Mouse (Mus musculus): Measurements from ENCODE around the gene Asb18. TPM values are rescaled to one million over a fixed set of nuclear protein-coding genes. Genes with fewer than 3 reads are reported as not detected.

Asb18 gene
- polyA plus RNA-seq, 1 experiment from 2014 or later, result not detected

DNA sequence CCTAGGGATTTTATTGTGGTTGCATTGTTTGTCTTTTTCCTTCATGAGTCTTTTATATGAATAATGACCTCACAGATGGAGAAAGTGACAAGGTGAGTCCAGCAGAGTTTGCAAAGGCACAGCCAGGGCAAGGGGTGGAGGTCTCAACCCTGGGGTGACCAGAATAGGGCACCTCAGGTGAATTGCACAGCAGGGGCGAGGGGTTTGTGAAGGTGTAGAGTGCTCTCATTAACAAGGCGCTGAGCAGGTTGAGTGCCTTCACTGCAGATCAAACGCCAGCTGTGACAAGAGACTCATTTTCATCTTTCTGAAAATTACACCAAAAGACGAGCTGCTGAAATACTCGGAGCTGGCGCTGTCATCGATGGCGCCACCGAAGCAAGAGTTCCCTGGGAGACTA, 46.9 kb downstream of the Asb18 start:
- H3K4me2 ChIP-seq (replicated peaks; ENCODE audit: low read depth, low read length), result peak overlapping the region; percentile 100
- no peaks in the 10 kb centered on the region for H3K36me3 ChIP-seq (ENCODE audit: control insufficient read depth, insufficient read depth, low read length)
- ATAC-seq (ENCODE audit: low FRiP score, low TSS enrichment), result no peak
- 13% methylated on average over 9 of the region's 9 CpGs for WGBS
- no peaks in the 10 kb centered on the region for H3K4me1 ChIP-seq (ENCODE audit: control insufficient read depth, insufficient read depth, low read length)
- peaks cover 60% of the 10 kb centered on the region for H3K27me3 ChIP-seq (ENCODE audit: control insufficient read depth, insufficient read depth, low read length)
- H3K9ac ChIP-seq (ENCODE audit: low read depth, low read length), result no peak overlapping the region
- no peak overlapping the region for H3K27ac ChIP-seq (ENCODE audit: low read depth, low read length)
- no peaks in the 10 kb centered on the region for H3K9me3 ChIP-seq (ENCODE audit: control insufficient read depth, low read length)
- H3K4me3 ChIP-seq (ENCODE audit: low read length), result peak overlapping the region; percentile 62

DNA sequence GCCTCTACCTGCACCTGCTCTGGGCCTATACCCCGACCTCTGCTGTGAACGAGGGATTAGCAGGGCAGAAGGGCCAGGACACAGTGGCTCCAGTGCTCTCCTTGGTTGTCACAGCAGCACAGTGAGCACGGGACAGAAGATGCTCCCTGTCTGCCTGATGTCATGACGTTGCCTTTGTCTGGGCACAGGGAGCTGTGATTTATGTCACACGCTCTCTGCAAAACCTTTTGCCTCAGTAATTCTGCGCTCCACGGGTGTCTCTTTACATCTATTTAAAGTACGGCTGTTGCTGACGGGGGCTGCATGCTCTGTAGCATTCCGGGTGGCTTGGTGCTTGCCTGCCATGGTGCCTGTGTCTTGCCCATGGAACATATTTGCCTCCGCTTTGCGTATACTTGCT, 50.0 kb downstream of the Asb18 start:
- 47% methylated on average over 12 of the region's 12 CpGs for WGBS
- no peak overlapping the region for H3K27ac ChIP-seq (ENCODE audit: low read depth, low read length)
- H3K9me3 ChIP-seq (ENCODE audit: control insufficient read depth, low read length), result no peaks in the 10 kb centered on the region
- H3K9ac ChIP-seq (ENCODE audit: low read depth, low read length), result no peak overlapping the region
- ATAC-seq (ENCODE audit: low FRiP score, low TSS enrichment), result no peak
- H3K36me3 ChIP-seq (ENCODE audit: control insufficient read depth, insufficient read depth, low read length), result no peaks in the 10 kb centered on the region
- H3K4me3 ChIP-seq (ENCODE audit: low read length), result no peak overlapping the region
- 0 out of 2 replicates have a peak, but pooled peaks cover 3% of the 10 kb centered on the region for H3K4me1 ChIP-seq (ENCODE audit: control insufficient read depth, insufficient read depth, low read length)
- H3K4me2 ChIP-seq (replicated peaks; ENCODE audit: low read depth, low read length), result no peak overlapping the region
- peaks cover 46% of the 10 kb centered on the region for H3K27me3 ChIP-seq (ENCODE audit: control insufficient read depth, insufficient read depth, low read length)

DNA sequence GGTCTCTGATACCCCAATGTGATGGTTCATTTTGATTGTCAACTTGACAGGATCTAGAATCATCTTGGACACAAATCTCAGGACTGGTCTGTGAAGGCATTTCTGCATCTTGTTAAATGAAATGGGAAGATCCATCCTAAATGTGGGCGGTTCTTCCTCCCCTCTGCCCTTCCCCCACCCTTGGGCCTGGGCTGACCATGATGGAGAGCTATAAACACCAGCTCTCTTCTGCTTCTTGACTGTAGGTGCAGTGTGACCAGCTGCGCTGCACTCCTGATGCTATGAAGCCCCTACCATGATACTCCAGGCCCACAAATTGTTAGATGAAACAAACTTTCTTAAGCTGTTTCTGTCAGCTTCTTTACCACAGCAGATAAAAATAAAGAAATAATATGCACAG, 51.2 kb downstream of the Asb18 start:
- Histone ChIP-seq H3K4me1 (ENCODE audit: control insufficient read depth, insufficient read depth, low read length) (0 out of 2 replicates have a peak, but pooled peaks cover 3% of the 10 kb centered on the region), H3K27ac (ENCODE audit: low read depth, low read length) (no peak overlapping the region), H3K9ac (ENCODE audit: low read depth, low read length) (no peak overlapping the region), H3K27me3 (ENCODE audit: control insufficient read depth, insufficient read depth, low read length) (peaks cover 36% of the 10 kb centered on the region), H3K4me2 (replicated peaks; ENCODE audit: low read depth, low read length) (no peak overlapping the region), H3K9me3 (ENCODE audit: control insufficient read depth, low read length) (no peaks in the 10 kb centered on the region), H3K36me3 (ENCODE audit: control insufficient read depth, insufficient read depth, low read length) (no peaks in the 10 kb centered on the region), H3K4me3 (ENCODE audit: low read length) (no peak overlapping the region)
- ATAC-seq (ENCODE audit: low FRiP score, low TSS enrichment), result no peak
- 92% methylated on average over 2 of the region's 2 CpGs for WGBS

DNA sequence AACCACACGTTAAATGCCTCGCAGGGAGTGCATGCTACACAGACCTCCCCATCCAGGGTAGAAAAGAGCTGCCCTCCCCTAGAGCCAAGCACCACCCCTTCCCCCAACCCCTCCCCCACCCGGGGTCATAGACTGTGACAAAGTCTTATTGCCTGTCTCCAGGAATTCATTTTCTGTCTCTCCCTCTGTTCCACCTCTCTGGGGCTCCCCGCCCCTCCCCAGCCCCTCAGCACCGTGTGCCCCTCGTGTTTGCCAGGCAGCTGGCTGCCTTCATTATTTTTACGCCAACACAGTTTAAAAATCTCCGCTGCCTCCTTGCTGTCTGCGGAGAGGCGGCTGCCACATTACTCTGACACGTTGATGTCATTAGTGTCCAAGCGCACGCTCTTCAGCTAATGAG, 52.4 kb downstream of the Asb18 start:
- Histone ChIP-seq H3K4me1 (ENCODE audit: control insufficient read depth, insufficient read depth, low read length) (0 out of 2 replicates have a peak, but pooled peaks cover 3% of the 10 kb centered on the region), H3K36me3 (ENCODE audit: control insufficient read depth, insufficient read depth, low read length) (no peaks in the 10 kb centered on the region), H3K9me3 (ENCODE audit: control insufficient read depth, low read length) (no peaks in the 10 kb centered on the region), H3K27me3 (ENCODE audit: control insufficient read depth, insufficient read depth, low read length) (peaks cover 29% of the 10 kb centered on the region), H3K4me2 (replicated peaks; ENCODE audit: low read depth, low read length) (peak overlapping the region; percentile 22; the same call in 1 of the 2 replicates), H3K4me3 (ENCODE audit: low read length) (no peak overlapping the region), H3K9ac (ENCODE audit: low read depth, low read length) (no peak overlapping the region), H3K27ac (ENCODE audit: low read depth, low read length) (no peak overlapping the region)
- 7% methylated on average over 13 of the region's 13 CpGs for WGBS
- no peak for ATAC-seq (ENCODE audit: low FRiP score, low TSS enrichment)

DNA sequence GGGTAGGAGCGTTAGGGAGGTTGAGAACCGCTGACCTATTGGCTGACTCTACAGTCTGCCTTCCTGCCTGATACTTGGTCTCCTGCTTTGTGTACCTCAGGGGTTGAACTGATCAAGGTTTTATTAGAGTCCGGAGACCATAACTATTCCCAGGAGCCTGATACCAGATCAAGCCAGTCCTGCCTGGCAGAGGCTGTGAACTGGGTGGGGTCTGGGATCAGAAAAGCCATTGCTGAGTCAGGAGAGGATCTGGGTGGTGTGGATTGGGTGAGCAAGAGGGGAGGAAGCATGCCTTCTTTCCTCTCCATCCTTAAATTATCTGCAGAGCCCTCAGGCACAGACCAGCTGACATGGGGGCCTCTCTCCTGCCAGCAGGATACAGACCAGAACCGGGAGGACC, 55.1 kb downstream of the Asb18 start:
- Histone ChIP-seq H3K9ac (ENCODE audit: low read depth, low read length) (no peak overlapping the region), H3K27me3 (ENCODE audit: control insufficient read depth, insufficient read depth, low read length) (peaks cover 19% of the 10 kb centered on the region), H3K4me3 (ENCODE audit: low read length) (no peak overlapping the region), H3K4me1 (ENCODE audit: control insufficient read depth, insufficient read depth, low read length) (0 out of 2 replicates have a peak, but pooled peaks cover 3% of the 10 kb centered on the region), H3K9me3 (ENCODE audit: control insufficient read depth, low read length) (no peaks in the 10 kb centered on the region), H3K27ac (ENCODE audit: low read depth, low read length) (no peak overlapping the region), H3K4me2 (replicated peaks; ENCODE audit: low read depth, low read length) (no peak overlapping the region), H3K36me3 (ENCODE audit: control insufficient read depth, insufficient read depth, low read length) (no peaks in the 10 kb centered on the region)
- 76% methylated on average over 4 of the region's 4 CpGs for whole genome bisulfite sequencing
- ATAC-seq (ENCODE audit: low FRiP score, low TSS enrichment), result no peak

DNA sequence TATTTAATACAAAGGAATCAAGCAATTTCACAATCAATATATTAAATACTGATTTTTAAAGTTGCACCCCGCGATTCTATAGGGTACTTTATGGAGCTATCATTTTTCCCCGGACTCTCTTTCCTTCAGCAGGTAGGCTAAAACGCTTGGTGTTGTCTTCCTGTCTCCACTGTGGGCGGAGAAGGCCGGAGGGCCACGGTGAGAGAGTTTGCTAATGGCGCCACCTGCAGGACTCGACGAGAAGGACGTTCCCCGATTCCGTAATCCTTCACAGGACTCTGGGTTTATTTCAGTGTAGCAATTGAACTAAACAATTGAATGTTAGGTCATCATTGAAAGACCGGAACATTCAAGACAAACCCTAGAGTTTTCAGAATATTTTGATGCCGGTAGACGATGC, 71.3 kb downstream of the Asb18 start:
- Histone ChIP-seq H3K4me3 (ENCODE audit: low read length) (no peak overlapping the region), H3K9ac (ENCODE audit: low read depth, low read length) (no peak overlapping the region), H3K4me2 (replicated peaks; ENCODE audit: low read depth, low read length) (no peak overlapping the region; the same call in 1 of the 2 replicates), H3K27me3 (ENCODE audit: control insufficient read depth, insufficient read depth, low read length) (peaks cover 65% of the 10 kb centered on the region), H3K36me3 (ENCODE audit: control insufficient read depth, insufficient read depth, low read length) (no peaks in the 10 kb centered on the region), H3K9me3 (ENCODE audit: control insufficient read depth, low read length) (no peaks in the 10 kb centered on the region), H3K4me1 (ENCODE audit: control insufficient read depth, insufficient read depth, low read length) (no peaks in the 10 kb centered on the region), H3K27ac (ENCODE audit: low read depth, low read length) (no peak overlapping the region)
- no peak for ATAC-seq (ENCODE audit: low FRiP score, low TSS enrichment)
- WGBS, result 3% methylated on average over 16 of the region's 16 CpGs

DNA sequence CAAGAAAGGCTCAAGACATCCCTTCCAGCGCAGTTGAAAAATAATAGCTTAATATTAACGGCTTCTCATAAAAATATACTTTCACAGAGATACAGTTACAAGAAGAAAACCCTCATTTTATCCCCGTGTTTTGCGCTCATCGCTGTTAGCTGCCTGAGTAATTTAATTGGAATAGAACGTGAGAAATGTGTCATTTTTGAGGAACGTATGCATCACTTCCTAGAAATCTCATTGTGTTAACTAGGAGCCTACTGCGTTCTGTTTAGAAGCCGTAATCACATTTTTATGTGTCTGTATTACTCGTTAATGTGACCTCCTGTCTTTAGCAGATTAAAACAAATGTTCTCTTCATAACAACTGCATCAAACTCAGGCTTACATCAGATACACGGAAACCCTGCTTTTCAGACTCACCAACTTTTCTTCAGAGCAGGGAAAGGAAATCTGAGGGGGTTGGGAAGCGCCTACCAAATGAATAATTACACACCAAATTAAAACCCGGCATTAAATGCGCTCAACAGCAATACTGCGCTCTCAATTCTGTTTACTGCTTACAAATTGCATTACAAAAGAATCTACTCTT, 72.0 kb downstream of the Asb18 start:
- 2% methylated on average over 15 of the region's 15 CpGs for WGBS
- no peaks in the 10 kb centered on the region for H3K36me3 ChIP-seq (ENCODE audit: control insufficient read depth, insufficient read depth, low read length)
- H3K9ac ChIP-seq (ENCODE audit: low read depth, low read length), result no peak overlapping the region
- H3K9me3 ChIP-seq (ENCODE audit: control insufficient read depth, low read length), result no peaks in the 10 kb centered on the region
- H3K4me3 ChIP-seq (ENCODE audit: low read length), result peak overlapping the region; percentile 18
- peak overlapping the region; percentile 32; the same call in 1 of the 2 replicates for H3K4me2 ChIP-seq (replicated peaks; ENCODE audit: low read depth, low read length)
- ATAC-seq (ENCODE audit: low FRiP score, low TSS enrichment), result no peak
- H3K27me3 ChIP-seq (ENCODE audit: control insufficient read depth, insufficient read depth, low read length), result peaks cover 68% of the 10 kb centered on the region
- H3K27ac ChIP-seq (ENCODE audit: low read depth, low read length), result no peak overlapping the region
- H3K4me1 ChIP-seq (ENCODE audit: control insufficient read depth, insufficient read depth, low read length), result no peaks in the 10 kb centered on the region

DNA sequence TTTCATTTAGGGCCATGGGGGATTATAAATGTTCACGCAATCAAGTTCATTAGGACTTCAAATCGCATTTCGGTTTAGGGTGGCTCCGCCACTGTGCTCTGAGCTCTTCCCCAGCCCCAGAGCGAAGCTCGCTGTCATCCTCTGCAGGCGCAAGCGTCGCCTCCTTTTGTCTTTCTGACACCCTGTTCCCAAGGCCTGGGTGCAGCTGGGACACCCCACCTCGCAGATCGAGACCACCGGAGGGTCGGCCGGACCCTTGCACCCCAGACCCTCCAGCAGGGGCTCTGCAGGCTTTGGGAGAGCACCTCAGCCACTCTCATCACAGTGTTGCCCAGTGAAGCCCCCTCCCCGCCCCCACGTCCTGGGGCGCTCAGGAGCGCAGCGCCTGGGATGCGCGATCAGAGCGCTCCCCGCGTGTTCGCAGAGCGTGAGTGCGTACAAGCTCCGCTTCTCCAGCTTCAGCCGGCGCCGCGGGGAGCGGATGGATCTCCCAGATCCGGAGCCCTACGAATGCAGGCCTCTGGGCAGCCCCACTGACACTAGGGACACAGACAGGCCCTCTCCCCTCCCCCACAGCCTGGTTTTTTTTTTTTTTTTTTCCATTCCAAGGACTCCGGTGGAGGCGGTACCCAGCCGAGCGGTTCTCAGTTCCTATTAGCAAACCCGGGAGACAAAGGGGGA, 72.6 kb downstream of the Asb18 start:
- peak overlapping the region; percentile 18 for H3K4me3 ChIP-seq (ENCODE audit: low read length)
- peaks cover 74% of the 10 kb centered on the region for H3K27me3 ChIP-seq (ENCODE audit: control insufficient read depth, insufficient read depth, low read length)
- H3K36me3 ChIP-seq (ENCODE audit: control insufficient read depth, insufficient read depth, low read length), result no peaks in the 10 kb centered on the region
- H3K9ac ChIP-seq (ENCODE audit: low read depth, low read length), result no peak overlapping the region
- WGBS, result under 1% methylated on average over 40 of the region's 40 CpGs
- H3K4me2 ChIP-seq (replicated peaks; ENCODE audit: low read depth, low read length), result peak overlapping the region; percentile 32
- no peaks in the 10 kb centered on the region for H3K9me3 ChIP-seq (ENCODE audit: control insufficient read depth, low read length)
- no peak for ATAC-seq (ENCODE audit: low FRiP score, low TSS enrichment)
- no peak overlapping the region for H3K27ac ChIP-seq (ENCODE audit: low read depth, low read length)
- no peaks in the 10 kb centered on the region for H3K4me1 ChIP-seq (ENCODE audit: control insufficient read depth, insufficient read depth, low read length)

DNA sequence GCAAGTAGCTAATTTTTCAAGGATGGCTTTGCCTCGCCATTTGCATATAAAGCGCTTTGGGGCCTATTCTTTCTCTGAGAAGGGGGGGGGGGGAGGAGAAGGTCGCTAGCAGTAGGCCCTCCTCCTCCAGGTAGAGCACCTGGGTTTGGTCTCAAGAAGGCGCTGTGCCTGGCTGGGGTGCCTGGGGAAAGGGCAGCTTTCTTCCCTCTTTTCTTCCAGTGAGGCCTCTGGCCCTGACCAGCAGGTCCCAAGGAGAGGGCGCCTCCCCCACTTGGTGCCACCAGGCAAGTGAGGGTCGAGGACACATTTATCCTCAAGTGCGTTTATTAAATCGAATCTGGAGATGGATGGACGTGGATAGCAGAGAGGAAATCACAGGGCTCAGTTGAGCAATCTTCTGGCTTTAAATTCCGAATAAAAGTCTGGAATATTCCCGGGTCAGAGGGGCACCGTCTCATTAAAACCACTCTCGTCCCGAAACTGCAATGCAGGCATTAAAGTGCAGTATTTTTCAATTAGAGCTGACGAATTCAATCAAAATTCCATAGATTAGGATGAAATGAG, 73.4 kb downstream of the Asb18 start:
- Histone ChIP-seq H3K9ac (ENCODE audit: low read depth, low read length) (no peak overlapping the region), H3K4me2 (replicated peaks; ENCODE audit: low read depth, low read length) (no peak overlapping the region), H3K4me3 (ENCODE audit: low read length) (no peak overlapping the region), H3K4me1 (ENCODE audit: control insufficient read depth, insufficient read depth, low read length) (no peaks in the 10 kb centered on the region), H3K36me3 (ENCODE audit: control insufficient read depth, insufficient read depth, low read length) (no peaks in the 10 kb centered on the region), H3K27ac (ENCODE audit: low read depth, low read length) (no peak overlapping the region), H3K9me3 (ENCODE audit: control insufficient read depth, low read length) (no peaks in the 10 kb centered on the region), H3K27me3 (ENCODE audit: control insufficient read depth, insufficient read depth, low read length) (peaks cover 82% of the 10 kb centered on the region)
- WGBS, result 10% methylated on average over 15 of the region's 15 CpGs
- no peak for ATAC-seq (ENCODE audit: low FRiP score, low TSS enrichment)

All from kidney, embryonic 14.5 days (tissue).